ENCODE assay signal across 26 mouse cellular contexts in the genomic region with DNA sequence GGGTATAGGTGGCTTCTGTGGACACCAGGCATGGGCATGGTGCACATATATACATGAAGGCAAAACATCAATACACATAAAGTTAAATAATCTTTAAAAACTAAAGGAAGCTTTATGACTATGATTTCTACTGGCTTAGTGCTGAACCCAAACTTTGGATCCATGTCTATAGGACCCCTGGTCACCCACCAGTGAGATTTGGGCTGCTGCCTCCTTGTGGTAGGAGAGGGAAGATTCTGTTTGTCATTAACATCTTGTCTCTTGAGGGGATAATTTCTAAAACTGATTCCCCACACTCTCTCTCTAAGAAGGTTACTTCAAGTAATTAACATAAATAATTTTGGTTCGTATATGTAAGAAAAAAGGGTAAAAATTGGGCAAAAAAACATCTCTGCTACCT.
DNase-seq lines count a peak whose midpoint lies in the region; ATAC-seq and TF ChIP-seq lines count a peak whose summit lies in the region.
"Had no signal": no experiment of that assay in that cellular context is flagged by ENCODE, and none has a peak within 500 bp of the region (broad histone marks: within the 10 kb centered on the region; RNA-seq: fewer than 3 reads in every experiment).

No protein-coding gene starts in this region.

- 70% methylated on average over 1 of the region's 1 CpGs for WGBS in hindbrain, postnatal 0 days
- WGBS in hindbrain, embryonic 16.5 days, result 58% methylated on average over 1 of the region's 1 CpGs
- WGBS in liver, postnatal 0 days (ENCODE audit: insufficient replicate concordance), result 64% methylated on average over 1 of the region's 1 CpGs
- WGBS in liver, embryonic 12.5 days (ENCODE audit: insufficient replicate concordance), result 44% methylated on average over 1 of the region's 1 CpGs

- no peak overlapping the region for H3K4me2 ChIP-seq in hindbrain, postnatal 0 days (ENCODE audit: low read depth, low read length)
- no peak overlapping the region for H3K4me2 ChIP-seq in hindbrain, embryonic 16.5 days (ENCODE audit: low read length)
- no peak overlapping the region for H3K4me2 ChIP-seq in liver, postnatal 0 days (ENCODE audit: low read depth, low read length)
- no peak overlapping the region for H3K4me2 ChIP-seq in liver, embryonic 12.5 days
- H3K4me2 ChIP-seq: embryonic facial prominence, embryonic 15.5 days; forebrain, embryonic 15.5 days; heart, embryonic 15.5 days; hindbrain, embryonic 14.5 days; limb, embryonic 13.5 days; liver, embryonic 13.5 days had no signal

- H3K27ac ChIP-seq in hindbrain, postnatal 0 days, result no peak overlapping the region
- H3K27ac ChIP-seq in hindbrain, embryonic 16.5 days (ENCODE audit: low read depth, low read length), result no peak overlapping the region
- H3K27ac ChIP-seq in liver, postnatal 0 days (ENCODE audit: low read depth), result no peak overlapping the region
- no peak overlapping the region for H3K27ac ChIP-seq in liver, embryonic 12.5 days
- H3K27ac ChIP-seq: embryonic facial prominence, embryonic 15.5 days; forebrain, embryonic 15.5 days; heart, embryonic 15.5 days; hindbrain, embryonic 14.5 days; limb, embryonic 13.5 days; liver, embryonic 13.5 days; midbrain, embryonic 10.5 days had no signal

- H3K4me1 ChIP-seq in hindbrain, postnatal 0 days (ENCODE audit: insufficient read depth, low read length), result no peaks in the 10 kb centered on the region
- H3K4me1 ChIP-seq in hindbrain, embryonic 16.5 days (ENCODE audit: control insufficient read depth, insufficient read depth, low read depth, low read length), result no peaks in the 10 kb centered on the region
- no peaks in the 10 kb centered on the region for H3K4me1 ChIP-seq in liver, postnatal 0 days (ENCODE audit: insufficient read depth)
- H3K4me1 ChIP-seq in liver, embryonic 12.5 days, result no peaks in the 10 kb centered on the region
- H3K4me1 ChIP-seq: embryonic facial prominence, embryonic 15.5 days; forebrain, embryonic 15.5 days; heart, embryonic 15.5 days; limb, embryonic 13.5 days; liver, embryonic 13.5 days; midbrain, embryonic 10.5 days had no signal

- DNase-seq in embryo, embryonic 10 days (ENCODE audit: low spot score), result peak; percentile 41
- DNase-seq in embryo, embryonic 9.5 days (ENCODE audit: extremely low spot score), result no peak
- DNase-seq in hindbrain, postnatal 0 days (ENCODE audit: low spot score), result peak; percentile 17
- no peak for DNase-seq in liver, postnatal 0 days
- no peak for DNase-seq in brain, embryonic 14.5 days (ENCODE audit: low read depth)
- no peak for DNase-seq in adrenal gland, adult 2 months
- DNase-seq: adrenal gland, postnatal 36 days; cerebellum, adult 11 months; cerebellum, adult 9-11 months; gastrocnemius, postnatal 25 days; heart, postnatal 4 days; kidney, postnatal 10 days; layer of hippocampus, postnatal 36 days; liver, embryonic 13.5 days; right cerebral cortex, postnatal 25 days; spleen, adult 18-20 months; thymus, postnatal 25 days had no signal

- no peak for TF ChIP-seq POLR2A in brain, embryonic 14.5 days (IDR thresholded peaks at IDR 0.05; ENCODE audit: borderline replicate concordance, extremely low read depth, insufficient read depth, insufficient read length, poor library complexity, severe bottlenecking)

- H3K36me3 ChIP-seq in hindbrain, postnatal 0 days (ENCODE audit: insufficient read depth, low read length), result no peaks in the 10 kb centered on the region
- no peaks in the 10 kb centered on the region for H3K36me3 ChIP-seq in hindbrain, embryonic 16.5 days (ENCODE audit: control insufficient read depth, insufficient read depth, low read length)
- no peaks in the 10 kb centered on the region for H3K36me3 ChIP-seq in liver, postnatal 0 days (replicated peaks; ENCODE audit: insufficient read depth, low read length)
- H3K36me3 ChIP-seq in liver, embryonic 12.5 days, result no peaks in the 10 kb centered on the region
- H3K36me3 ChIP-seq: embryonic facial prominence, embryonic 15.5 days; forebrain, embryonic 15.5 days; heart, embryonic 15.5 days; limb, embryonic 13.5 days; liver, embryonic 13.5 days; midbrain, embryonic 10.5 days had no signal

- H3K27me3 ChIP-seq in hindbrain, postnatal 0 days (ENCODE audit: insufficient read depth, low read length), result no peaks in the 10 kb centered on the region
- H3K27me3 ChIP-seq in hindbrain, embryonic 16.5 days (replicated peaks; ENCODE audit: control insufficient read depth, insufficient read depth, low read length), result no peaks in the 10 kb centered on the region
- H3K27me3 ChIP-seq in liver, postnatal 0 days (ENCODE audit: insufficient read depth, low read length), result no peaks in the 10 kb centered on the region
- peaks cover 8% of the 10 kb centered on the region; the same call in 1 of the 2 replicates for H3K27me3 ChIP-seq in liver, embryonic 12.5 days (replicated peaks)
- H3K27me3 ChIP-seq: embryonic facial prominence, embryonic 15.5 days; forebrain, embryonic 15.5 days; liver, embryonic 13.5 days had no signal

- no peak overlapping the region for H3K9ac ChIP-seq in hindbrain, postnatal 0 days (replicated peaks; ENCODE audit: low read length)
- H3K9ac ChIP-seq in hindbrain, embryonic 16.5 days (ENCODE audit: low read depth, low read length), result no peak overlapping the region
- no peak overlapping the region for H3K9ac ChIP-seq in liver, postnatal 0 days (replicated peaks)
- no peak overlapping the region for H3K9ac ChIP-seq in liver, embryonic 12.5 days
- H3K9ac ChIP-seq: embryonic facial prominence, embryonic 15.5 days; forebrain, embryonic 15.5 days; heart, embryonic 15.5 days; hindbrain, embryonic 14.5 days; limb, embryonic 13.5 days; liver, embryonic 13.5 days had no signal

- no peaks in the 10 kb centered on the region for H3K9me3 ChIP-seq in hindbrain, postnatal 0 days (ENCODE audit: low read length)
- no peaks in the 10 kb centered on the region for H3K9me3 ChIP-seq in hindbrain, embryonic 16.5 days (ENCODE audit: control insufficient read depth, low read length)
- no peaks in the 10 kb centered on the region for H3K9me3 ChIP-seq in liver, postnatal 0 days (ENCODE audit: low read length)
- no peaks in the 10 kb centered on the region for H3K9me3 ChIP-seq in liver, embryonic 12.5 days (replicated peaks)
- H3K9me3 ChIP-seq: embryonic facial prominence, embryonic 15.5 days; forebrain, embryonic 15.5 days; heart, embryonic 15.5 days; limb, embryonic 13.5 days; liver, embryonic 13.5 days; midbrain, embryonic 10.5 days had no signal

- TF ChIP-seq CTCF in hindbrain, postnatal 0 days (IDR thresholded peaks at IDR 0.05; ENCODE audit: low read depth), result peak; percentile 45
- TF ChIP-seq CTCF in liver, postnatal 0 days (IDR thresholded peaks at IDR 0.05; ENCODE audit: low read depth), result 0 out of 2 replicates have a peak, but pooled peaks have one; percentile 14
- TF ChIP-seq CTCF in brain, embryonic 14.5 days (IDR thresholded peaks at IDR 0.05; ENCODE audit: borderline replicate concordance, extremely low read depth, insufficient read depth, insufficient read length), result peak; percentile 23; the same call in 1 of the 2 replicates

- H3K4me3 ChIP-seq in hindbrain, postnatal 0 days (ENCODE audit: low read length), result no peak overlapping the region
- no peak overlapping the region for H3K4me3 ChIP-seq in hindbrain, embryonic 16.5 days (ENCODE audit: low read length)
- no peak overlapping the region for H3K4me3 ChIP-seq in liver, postnatal 0 days (ENCODE audit: low read depth, low read length)
- no peak overlapping the region for H3K4me3 ChIP-seq in liver, embryonic 12.5 days
- H3K4me3 ChIP-seq: embryonic facial prominence, embryonic 15.5 days; forebrain, embryonic 15.5 days; heart, embryonic 15.5 days; limb, embryonic 13.5 days; liver, embryonic 13.5 days; midbrain, embryonic 10.5 days had no signal

- TF ChIP-seq EP300 in liver, postnatal 0 days (IDR thresholded peaks at IDR 0.05; ENCODE audit: low read depth), result no peak

- ATAC-seq in hindbrain, postnatal 0 days, result no peak
- ATAC-seq in hindbrain, embryonic 16.5 days, result no peak
- no peak for ATAC-seq in liver, postnatal 0 days
- ATAC-seq in liver, embryonic 12.5 days, result no peak
- ATAC-seq: forebrain, embryonic 15.5 days; intestine, embryonic 16.5 days had no signal

Comparison
In these comparisons a context has a peak if more than half of its experiments do, and no peak if none do; other contexts are left out.
1. DNase-seq: peak in embryo, embryonic 10 days (single experiment) and hindbrain, postnatal 0 days (single experiment); none in embryo, embryonic 9.5 days (single experiment), liver, postnatal 0 days (single experiment), brain, embryonic 14.5 days (single experiment) and adrenal gland, adult 2 months (single experiment).
2. Peak in every context shown above with its lines, with median percentiles within 50 percentile points of each other: CTCF ChIP-seq.